Mouse (Mus musculus) lung, postnatal 0 days (tissue): ENCODE measurements at regions not wholly inside any gene's neighbourhood (a gene's known extent, or its start where the extent isn't known, plus 50 kb on each side); places are given as distances from the start of the nearest gene placed in this dataset.

Experiments used
- CTCF ChIP-seq: IDR thresholded peaks from 2 replicates; pipeline ENCODE4 v1.5.1; 2016; ENCODE audit warnings: antibody characterized with exemption, mild to moderate bottlenecking
- EP300 ChIP-seq: IDR thresholded peaks from 2 replicates; pipeline ENCODE4 v1.6.1; 2016; ENCODE audit warnings: antibody characterized with exemption, mild to moderate bottlenecking, control low read depth

GRCm38 (mm10) chr1:69247691-69248090 lies 139.8 kb upstream of the Erbb4 start:
- TF ChIP-seq CTCF (no peak), EP300 (no peak)
